Mouse (Mus musculus) heart, postnatal 4 days (tissue): ENCODE results near the gene Pskh1. TPM values are rescaled to one million over a fixed set of nuclear protein-coding genes. Genes with fewer than 3 reads are reported as not detected.
A peak's percentile ranks its signal among the peaks of the same experiment; 100 is the strongest.

Experiments
- DNase-seq: peaks from one replicate; pipeline ENCODE4 v3.0.0; 2021
- total RNA-seq, 2 experiments: library from RNA; stranded (reverse); gene quantifications; 2 replicates each; pipeline ENCODE4 v1.2.3; 2021

The Pskh1 gene
- total RNA-seq: 10 to 100 TPM; 21.7 to 24.3 TPM

DNA sequence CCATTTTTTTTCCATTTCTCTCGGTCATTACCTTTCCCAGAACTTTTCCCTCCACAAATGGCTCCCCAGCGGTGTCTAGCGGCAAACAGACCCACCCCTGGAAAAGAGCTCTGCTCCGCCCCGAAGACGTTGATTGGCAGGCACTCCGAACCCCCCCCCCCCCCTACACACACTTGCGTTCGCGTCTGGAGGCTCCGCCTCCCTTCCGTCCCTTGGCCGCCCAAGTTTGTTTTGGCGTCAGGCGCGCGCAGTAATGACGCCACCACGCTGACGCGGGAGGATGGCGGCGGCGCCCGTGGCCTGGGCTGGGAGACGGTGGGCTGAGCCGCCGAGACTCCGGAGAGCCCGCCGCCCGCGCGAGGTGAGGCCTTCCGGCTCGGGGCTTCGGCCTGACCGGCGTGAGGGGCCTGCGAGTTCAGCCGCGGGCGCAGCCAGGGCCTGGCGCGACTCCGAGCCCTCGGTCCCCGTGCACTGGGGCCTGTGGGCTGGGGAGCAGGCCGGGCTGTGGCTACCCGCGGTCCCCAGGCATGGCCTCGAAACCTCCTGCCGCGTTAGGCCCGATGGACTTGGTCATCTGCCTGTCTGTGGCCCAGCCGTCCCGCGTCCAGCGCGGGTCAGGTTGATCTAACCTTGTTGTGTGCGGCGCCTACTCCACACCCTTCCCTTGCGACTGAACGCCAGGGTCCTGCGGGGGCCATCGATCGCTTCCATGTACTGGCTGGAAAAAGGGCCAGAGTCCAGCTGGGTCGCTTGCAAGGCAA lies at the start of gene Pskh1:
Pskh1 (plus strand) TSS at position 262 of the 761 bp plus-strand sequence.
- peak; percentile 95 for DNase-seq

DNA sequence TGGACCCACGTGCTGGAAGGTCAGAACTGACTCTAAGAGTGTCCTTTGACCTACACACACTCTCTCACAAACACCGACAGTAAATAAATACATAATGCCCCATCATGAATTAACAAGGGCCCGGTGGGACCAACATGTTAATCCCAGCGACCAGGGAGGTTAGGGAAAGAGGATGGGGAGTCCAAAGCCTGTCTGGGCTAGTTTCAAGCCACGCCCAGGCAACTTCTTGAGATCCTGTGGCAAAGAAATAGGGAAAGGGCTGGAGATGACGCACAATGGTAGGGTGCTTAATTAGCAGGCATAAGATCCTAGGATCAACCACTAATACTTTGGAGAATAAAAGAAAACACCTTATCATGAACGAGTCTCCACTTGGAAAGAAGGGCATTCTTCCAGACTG lies 49.6 kb upstream of the Pskh1 start:
- no peak for DNase-seq

DNA sequence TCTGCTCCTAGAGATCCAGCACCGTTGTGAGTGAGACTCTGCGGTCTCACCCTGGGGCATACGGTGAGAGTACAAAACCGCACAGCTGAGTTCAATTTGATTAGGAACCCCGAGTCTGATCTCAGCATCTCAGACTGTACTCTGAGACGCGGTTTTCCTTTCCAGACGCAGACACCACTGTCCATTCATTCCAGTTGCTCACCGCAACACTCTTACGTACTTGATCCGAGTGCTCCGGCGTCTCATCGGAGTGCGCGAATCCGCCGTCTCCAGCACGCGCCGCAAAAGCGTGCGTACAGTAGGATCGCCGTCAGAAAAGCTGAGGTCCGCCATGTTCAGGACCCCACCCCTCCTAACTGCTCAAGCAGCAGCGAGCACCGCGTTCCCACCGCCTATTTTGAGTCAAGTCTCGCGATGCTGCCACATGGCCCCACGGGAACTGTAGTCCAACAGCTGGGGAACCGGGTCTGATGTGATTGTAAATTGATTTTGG lies 48.5 kb upstream of the Pskh1 start:
- DNase-seq: peak; percentile 93

DNA sequence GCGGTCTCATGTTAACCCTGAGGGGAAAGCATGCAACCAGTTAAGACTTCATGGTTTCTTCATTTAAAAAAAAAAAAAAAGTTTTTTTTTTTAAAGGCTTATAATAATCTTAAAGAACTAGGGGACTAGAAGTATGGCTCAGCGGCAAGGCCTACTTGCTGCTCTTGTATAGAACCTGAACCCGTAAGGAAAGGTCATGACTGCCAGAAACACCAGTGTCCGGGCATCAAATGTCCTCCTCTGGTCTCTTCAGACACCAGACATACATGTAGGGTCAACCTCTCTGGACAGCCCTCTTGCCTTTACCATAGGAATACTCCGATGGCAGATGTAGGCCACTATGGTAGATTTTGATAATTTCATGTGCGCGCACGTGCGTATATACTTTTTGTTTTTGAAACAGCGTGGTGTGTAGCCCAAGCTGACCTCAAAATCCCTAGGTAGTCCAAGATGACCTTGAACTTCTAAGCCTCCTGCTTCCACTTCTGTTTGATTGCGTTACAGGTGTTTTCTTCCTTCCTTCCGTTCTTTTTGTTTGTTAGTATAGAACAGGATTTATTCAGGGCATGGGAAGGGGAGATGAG lies 48.0 kb upstream of the Pskh1 start:
- no peak for DNase-seq

DNA sequence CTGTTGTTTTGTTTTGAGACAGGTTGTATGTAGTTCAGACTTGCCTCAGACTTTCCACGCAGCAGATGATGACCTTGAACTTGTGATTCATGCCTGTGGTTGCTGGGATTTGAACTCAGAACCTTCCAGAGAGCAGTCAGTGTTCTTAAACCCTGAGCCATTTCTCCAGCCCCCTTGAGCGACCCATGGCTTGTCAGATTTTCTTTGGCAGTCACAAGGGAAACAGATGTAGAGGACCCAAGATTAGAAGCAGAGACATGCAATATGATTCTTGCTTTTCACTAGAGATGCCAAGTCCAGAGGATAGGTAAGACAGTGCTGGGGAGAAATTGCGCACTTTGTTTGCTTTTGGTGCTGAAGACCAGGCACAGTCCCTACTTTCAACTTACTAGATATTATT lies 47.1 kb upstream of the Pskh1 start, which contains the start of gene Cenpt:
Cenpt (minus strand) TSS at position 101 of the 400 bp plus-strand sequence.
- DNase-seq: no peak

DNA sequence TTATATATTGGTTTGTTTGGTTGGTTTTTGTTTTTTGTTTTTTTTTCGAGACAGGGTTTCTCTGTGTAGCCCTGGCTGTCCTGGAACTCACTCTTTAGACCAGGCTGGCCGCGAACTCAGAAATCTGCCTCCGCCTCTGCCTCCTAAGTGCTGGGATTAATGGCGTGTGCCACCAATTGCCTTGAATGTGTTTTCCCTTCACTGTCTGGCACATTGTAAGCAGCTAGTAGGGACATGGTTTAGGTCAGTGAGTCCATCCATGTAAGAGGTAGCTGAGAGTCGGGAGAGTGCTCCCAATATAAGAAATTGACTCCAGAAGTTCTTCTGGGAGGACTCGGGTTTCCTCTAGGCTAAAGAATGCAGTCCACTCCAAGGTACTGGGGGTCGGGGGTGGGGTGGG lies 45.9 kb upstream of the Pskh1 start:
- DNase-seq: no peak

DNA sequence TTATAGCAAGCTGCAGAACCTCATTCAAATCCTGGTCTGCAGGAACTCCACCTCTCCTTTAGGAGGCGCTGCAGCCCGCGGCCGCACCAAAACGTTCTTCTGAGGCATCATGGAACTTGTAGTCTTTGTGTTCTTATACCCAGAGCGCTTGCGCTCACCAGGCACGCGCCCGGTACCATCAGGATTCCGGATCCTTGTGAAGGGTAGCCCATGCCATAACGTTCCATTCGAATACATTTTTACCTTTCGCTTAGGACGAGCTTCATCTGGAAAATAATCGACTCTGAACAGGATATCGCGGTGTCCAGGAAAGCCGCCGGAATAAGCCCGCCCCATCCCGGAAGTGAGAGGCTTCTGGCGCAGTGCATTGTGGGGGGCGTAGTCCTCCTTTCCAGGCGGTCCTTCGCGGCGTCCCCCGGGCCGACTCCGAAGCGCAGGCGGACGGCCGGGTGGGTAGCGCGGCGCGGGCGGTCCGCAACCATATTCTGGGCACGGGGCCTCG lies 45.5 kb upstream of the Pskh1 start, which contains the start of gene Thap11:
Thap11 (plus strand) TSS at position 418 of the 502 bp plus-strand sequence.
- peak; percentile 95 for DNase-seq

DNA sequence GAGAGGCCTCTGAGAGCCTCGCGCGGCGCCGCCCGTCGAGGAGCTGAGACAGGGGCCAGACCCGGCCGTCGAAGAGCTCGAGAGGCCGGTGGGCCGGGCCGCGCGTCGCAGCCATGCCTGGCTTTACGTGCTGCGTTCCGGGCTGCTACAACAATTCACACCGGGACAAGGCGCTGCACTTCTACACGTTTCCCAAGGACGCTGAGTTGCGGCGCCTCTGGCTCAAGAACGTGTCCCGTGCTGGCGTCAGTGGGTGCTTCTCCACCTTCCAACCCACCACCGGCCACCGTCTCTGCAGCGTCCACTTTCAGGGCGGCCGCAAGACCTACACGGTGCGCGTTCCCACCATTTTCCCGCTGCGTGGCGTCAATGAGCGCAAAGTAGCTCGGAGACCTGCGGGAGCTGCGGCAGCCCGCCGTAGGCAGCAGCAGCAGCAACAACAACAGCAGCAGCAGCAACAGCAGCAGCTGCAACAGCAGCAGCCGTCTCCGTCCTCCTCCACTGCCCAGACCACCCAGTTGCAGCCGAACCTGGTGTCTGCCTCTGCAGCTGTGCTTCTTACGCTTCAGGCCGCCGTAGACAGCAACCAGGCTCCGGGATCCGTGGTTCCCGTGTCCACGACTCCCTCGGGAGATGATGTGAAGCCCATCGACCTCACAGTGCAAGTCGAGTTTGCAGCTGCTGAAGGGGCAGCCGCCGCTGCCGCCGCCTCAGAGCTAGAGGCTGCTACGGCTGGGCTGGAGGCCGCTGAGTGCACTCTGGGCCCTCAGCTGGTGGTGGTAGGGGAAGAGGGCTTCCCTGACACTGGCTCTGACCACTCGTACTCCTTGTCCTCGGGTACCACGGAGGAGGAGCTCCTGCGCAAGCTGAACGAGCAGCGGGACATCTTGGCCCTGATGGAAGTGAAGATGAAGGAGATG lies 44.7 kb upstream of the Pskh1 start:
- DNase-seq: peak; percentile 62

DNA sequence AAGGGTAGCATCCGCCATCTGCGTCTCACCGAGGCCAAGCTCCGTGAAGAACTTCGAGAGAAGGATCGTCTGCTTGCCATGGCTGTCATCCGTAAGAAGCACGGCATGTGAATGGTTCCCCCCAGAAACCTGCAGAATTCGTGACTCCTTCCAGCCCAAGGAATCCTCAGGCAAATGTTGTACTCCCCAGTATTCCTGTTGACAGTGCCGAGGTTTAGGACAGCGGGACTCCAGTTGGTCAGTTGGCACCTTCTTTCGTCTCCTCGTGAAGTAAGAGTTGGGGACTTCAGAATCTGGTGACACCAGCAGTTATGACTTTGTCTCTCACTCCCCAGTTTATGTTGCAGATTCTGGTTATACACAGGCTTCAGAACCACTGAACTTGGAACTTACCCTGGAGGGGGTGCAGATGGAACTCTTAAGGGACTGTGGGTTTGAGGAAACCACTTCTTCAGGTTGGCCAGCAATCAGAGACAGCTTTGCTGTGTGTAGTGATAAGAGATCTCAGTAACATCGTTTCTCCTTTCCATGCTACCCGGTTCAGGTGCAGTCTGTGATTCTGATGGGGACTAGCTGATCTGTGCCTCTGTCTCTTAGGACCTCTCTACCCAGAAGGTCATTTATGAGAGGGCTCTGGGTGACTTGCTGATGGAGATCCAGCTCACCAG lies 43.9 kb upstream of the Pskh1 start:
- no peak for DNase-seq

DNA sequence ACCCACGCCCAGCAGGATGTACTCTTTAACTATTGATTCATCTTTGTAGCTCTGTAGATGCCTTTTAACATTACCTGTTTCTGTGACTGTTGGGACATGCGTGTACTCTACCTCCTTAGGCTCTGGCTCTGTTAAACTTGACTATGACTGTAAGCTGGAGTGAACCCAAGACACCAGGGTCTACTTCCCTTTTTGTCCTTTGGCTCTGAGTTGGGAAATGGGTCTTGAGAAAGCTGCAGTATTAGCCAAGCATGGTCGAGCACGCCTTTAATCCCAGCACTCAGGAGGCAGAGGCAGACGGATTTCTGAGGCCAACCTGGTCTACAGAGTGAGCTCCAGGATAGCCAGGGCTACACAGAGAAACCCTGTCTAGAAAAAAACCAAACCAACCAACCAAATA lies 41.7 kb upstream of the Pskh1 start:
- no peak for DNase-seq

DNA sequence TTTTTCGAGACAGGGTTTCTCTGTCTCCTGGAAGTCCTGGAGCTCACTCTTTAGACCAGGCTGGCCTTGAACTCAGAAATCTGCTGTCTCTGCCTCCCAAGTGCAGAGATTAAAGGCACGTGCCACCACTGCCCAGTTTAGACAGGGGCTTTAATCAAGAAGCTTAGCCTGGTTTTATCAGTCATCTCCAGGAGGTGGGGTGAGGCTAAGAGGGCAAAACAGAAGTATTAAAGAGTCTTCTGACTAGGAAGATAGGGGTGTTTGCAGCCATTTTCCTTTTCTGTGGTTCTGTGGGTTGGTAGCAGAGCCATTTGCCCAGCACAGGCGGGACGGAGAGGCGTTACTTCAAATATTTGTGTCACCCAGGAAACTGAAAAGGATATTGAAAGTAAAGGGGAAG lies 40.9 kb upstream of the Pskh1 start:
- DNase-seq: no peak

DNA sequence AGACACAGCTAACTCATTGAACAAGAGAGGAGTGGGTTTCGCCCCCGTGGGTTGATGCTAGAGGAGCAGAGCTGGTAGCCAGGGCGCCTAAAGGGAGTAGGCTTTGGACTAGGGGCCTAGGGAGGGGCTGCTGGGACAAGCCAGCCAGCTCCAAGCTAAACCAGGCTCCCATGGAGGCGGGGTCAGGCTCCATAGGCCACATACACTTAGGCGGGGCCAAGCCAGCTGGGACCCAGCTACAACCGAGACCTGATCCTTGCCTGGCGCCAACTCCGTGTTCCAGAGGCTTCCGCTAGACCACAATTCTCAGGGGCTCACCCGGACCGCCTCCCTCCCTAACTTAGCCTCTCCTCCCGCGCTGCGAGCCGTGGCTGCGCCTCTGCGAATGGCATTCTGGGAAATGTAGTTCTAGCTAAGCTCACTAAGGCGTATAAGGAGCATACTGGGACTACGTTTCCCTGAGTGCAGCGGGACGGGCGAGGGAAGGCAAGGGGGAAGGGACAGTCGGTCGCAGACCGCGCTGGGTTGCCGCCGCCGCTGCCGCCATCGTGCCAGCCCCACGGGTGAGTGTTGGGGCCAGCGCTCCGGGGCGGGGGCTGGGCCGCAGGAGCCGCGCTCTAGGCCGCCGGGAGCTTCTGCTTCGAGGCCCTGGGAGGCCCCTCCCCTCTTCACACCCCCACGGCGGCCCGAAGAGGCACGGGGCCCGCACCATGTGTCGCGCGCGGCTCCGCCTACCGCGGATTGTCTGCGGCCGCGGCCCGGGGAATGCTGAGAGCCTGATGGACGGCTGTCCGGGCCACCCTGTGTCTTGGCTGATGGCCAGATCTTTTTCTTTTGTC lies 39.9 kb upstream of the Pskh1 start, which contains the start of gene Nutf2:
Nutf2 (plus strand) TSS at position 438 of the 839 bp plus-strand sequence.
- peak; percentile 96 for DNase-seq

DNA sequence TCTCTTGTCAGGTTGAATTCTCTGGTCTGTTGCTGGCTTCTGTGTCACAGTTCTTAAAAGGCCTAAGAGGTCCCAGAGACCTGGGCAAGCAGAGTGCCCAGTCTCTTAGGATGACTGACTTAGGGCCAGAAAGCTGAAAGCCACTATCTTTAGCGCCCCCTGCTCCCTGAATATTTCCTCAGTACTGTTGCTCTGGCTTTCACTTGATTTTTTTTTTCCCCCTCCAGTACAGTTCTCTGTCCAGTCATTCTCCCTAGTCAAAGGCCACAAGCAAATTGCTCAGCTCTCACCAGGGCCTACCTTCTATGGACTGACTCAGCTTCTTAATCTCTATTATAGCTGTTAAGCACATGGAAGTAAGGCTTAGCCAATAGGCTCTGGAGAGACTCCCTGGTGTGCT lies 38.3 kb upstream of the Pskh1 start:
- DNase-seq: no peak

DNA sequence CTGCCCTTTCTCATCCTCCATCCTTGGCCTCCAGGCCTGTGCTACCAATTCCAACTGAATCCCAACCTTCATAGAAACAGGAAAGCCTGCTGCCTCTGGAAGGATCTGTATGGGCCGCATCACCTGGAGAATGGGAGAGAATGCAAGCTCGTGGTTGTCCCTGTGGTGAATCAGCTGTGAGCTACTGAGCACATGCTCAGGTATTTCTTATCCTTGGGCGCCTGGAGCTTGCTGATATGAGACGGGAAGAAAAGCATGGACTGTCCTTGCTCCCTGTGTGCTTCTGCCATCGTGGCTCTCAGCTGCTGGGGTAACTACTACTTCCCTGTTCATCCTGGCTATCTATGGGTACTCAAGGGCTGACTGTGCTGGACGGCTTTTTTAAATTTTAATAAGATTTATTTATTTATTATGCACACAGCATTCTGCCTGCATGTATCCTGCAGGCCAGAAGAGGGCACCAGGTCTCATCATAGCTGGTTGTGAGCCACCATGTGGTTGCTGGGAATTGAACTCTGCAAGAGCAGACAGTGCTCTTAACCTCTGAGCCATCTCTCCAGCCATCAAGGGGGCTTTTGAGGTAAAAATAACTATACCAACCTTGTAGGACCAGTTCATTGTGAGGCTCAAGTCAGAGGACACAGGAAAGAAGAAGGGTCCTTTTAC lies 33.7 kb upstream of the Pskh1 start:
- no peak for DNase-seq

DNA sequence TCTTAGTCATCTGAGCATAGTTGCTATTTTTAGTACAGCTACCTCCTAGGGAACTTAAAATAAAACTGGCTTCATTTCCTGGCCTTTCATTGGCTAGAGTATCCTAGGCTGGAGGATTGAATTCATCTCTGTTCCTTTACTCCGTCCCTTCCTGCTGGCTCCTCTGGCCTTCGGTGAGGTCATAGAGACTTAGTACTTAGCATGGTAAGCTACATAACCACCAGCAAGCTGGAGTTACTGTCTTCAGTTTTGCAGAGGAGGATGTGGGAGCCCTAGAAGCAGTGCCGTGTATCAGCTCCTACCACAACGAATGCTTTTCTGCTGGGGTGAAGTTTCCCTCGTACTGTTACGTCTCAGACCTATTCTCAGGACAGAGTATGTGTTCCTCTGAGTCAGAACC lies 25.9 kb upstream of the Pskh1 start:
- DNase-seq: peak; percentile 42

DNA sequence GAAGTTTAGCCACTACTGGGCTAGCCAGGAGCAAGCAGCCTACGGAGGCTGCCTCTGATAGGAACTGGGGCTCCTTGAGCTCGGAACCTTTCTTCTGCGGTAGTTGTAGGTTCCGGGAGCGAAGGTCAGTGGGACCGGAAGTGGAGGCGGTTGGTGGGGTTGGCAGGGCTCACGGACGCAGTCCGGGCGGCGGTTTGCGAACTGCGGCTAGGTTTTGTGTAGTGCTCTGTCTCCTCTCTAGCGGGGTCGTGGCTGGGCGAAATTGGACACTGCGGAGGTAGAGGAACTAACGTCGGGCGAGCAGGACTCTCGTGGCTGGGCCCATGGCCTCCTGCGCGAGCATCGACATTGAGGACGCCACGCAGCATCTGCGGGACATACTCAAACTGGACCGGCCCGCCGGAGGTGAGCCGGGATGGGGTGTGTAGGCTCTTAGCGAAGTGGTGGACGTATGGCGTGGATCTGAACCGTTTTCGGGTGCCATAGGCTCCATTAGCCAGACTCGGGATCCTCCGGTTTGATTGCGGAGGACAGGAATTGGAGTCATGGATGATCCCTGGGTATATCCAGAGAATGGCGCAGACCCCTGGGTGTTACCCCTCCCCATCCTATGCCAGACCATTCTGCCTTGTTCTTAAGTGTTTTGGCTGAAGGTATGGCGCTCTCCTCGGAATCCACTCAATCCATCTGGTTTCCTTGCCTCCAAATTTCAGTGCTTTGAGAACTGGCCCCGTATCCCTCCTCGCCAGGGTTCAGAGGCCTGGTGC lies 19.3 kb upstream of the Pskh1 start, which contains the start of gene Edc4:
Edc4 (plus strand) TSS at position 128 of the 767 bp plus-strand sequence.
- DNase-seq: peak; percentile 94

DNA sequence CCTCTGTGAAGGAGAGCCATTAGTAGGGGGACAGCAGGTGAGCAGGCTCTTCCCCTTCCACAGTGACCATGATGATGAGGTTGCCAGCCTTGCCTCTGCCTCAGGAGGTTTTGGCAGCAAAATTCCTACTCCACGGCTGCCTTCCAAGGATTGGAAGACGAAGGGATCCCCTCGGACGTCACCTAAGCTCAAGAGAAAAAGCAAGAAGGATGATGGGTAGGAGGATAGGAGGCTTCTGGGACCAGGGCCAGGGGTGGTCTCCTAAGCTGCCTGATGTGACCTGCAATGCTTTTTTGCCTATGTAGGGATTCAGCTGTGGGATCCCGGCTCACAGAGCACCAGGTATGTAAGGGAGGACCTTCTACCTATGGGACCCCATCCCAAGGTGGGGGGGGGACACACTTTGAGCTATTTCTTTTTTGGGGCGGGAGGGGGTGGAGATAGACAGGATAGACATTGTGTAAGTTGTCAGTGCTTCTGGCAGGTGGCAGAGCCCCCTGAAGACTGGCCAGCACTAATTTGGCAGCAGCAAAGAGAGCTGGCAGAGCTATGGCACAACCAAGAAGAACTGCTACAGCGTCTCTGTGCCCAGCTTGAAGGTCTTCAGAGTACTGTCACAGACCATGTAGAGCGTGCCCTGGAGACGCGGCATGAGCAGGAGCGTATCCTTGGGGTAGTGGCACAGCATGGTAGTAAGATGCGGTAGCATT lies 10.3 kb upstream of the Pskh1 start:
- no peak for DNase-seq

DNA sequence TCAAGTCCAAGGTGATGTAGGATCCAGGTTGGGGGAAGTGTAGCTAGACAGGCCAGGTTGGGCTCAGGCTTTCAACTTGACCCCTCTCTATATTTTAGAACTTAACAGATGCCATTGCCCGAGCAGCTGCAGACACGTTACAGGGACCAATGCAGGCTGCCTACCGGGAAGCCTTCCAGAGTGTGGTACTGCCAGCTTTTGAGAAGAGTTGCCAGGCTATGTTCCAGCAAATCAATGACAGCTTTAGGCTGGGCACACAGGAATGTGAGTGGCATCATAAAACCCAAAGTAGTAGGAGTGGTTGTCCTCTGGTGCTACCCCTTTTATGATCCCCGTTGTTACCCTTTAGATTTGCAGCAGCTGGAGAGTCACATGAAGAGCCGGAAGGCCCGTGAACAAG lies 9.4 kb upstream of the Pskh1 start:
- no peak for DNase-seq

DNA sequence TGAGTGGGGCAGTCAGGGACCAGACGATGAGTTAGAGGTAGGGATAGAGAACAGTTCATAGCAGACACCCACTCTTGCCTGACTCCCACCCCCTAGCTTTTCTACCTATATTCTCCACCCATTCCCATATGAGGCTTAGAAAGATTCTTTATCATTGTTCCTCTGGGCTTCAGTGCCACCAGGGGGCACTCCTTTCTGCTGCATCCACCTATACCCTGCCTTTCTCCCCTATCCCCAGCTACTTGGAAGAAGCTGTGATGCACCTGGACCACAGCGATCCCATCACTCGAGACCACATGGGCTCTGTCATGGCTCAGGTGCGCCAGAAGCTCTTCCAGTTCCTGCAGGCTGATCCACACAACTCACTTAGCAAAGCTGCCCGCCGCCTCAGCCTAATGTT lies 7.8 kb upstream of the Pskh1 start:
- no peak for DNase-seq
